Mouse (Mus musculus) thymus, adult 2 months (tissue): Measurements from ENCODE around the gene Dyrk2.

ENCODE experiments used
- CTCF ChIP-seq: fragments of 200-500 bp; IDR thresholded peaks from 2 replicates; pipeline ENCODE4 v1.5.1; 2012; ENCODE audit warnings: mild to moderate bottlenecking, control low read depth, low read length, moderate library complexity, borderline replicate concordance; ENCODE audit not compliant: control insufficient read depth, poor library complexity, insufficient read depth; ENCODE audit errors: extremely low read depth
- POLR2A ChIP-seq: fragments of 200-500 bp; IDR thresholded peaks from 2 replicates; pipeline ENCODE4 v1.6.1; 2012; ENCODE audit warnings: mild to moderate bottlenecking, low read length, control low read depth, moderate library complexity; ENCODE audit not compliant: control insufficient read depth, poor library complexity, insufficient read depth; ENCODE audit errors: extremely low read depth

GRCm38 (mm10) chr10:118824830-118825229, 45.2 kb downstream of the Dyrk2 start:
- TF ChIP-seq CTCF = no peak
- TF ChIP-seq POLR2A = no peak
